Mouse (Mus musculus) kidney, postnatal 4 days (tissue): ENCODE measurements at regions not wholly inside any gene's neighbourhood (a gene's known extent, or its start where the extent isn't known, plus 50 kb on each side); places are given as distances from the start of the nearest gene placed in this dataset.
A peak's percentile ranks its signal among the peaks of the same experiment; 100 is the strongest.
"Not testable (repeated sequence)": the region's sequence is repeated elsewhere in the genome, so short reads cannot be mapped to it uniquely, and the experiment has no call there.

Experiments
- DNase-seq, 2 experiments: peaks; one replicate each; pipeline ENCODE4 v3.0.0; 2021; ENCODE audit warnings: mixed read lengths in 2 of 2

DNA sequence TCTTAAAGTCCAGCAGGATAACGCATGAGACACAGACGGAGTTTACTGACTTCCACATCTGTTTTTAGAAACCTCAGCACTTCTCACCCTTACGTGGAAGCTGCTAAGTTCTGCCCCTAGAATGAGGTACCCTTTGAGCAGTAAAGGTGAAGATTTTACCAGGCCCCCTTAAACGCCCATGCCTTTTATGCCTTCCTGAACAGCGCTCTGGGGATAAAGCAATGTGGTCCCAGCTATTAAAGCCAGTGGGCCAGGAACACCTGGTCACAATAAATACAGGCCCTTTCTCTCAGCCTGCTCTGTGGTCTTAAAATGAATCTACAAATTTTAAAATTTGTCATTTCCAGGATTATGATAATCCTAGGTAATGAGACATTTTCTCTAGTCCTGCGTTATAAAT is 57.9 kb downstream of the Llph start:
- no peak for DNase-seq

DNA sequence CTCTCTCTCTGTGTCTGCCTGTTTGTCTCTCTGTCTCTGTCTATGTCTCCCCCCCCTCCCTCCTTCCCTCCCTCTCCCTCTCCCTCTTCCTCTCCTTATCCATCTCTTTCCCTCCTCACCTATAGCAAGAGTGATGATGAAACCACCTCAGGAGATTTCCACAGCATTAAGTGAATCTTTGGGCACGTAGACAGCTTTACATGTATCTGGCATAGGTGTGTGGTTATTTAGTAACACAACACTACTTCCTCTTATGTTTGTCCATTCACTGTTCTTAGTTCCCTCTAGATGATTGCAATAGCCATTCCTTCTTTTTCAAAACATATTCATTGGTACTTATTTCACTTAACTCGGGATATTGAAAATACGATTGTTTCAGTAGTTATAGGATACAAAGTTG is 65.0 kb downstream of the Llph start:
- DNase-seq: no peak

DNA sequence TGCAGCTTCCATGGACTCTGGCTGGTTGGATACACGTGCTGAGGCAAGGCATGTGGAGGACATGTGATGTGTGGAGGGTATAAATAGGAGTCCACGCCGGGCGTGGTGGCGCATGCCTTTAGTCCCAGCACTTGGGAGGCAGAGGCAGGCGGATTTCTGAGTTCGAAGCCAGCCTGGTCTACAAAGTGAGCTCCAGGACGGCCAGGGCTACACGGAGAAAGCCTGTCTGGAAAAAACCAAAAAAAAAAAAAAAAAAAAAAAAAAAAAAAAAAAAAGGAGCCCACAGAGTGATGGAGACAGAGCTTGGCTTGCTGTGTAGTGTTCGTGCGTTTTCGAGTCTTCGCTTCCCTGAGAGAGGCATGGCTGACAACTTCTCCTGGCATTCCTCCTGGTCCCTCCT is 66.5 kb downstream of the Llph start:
- not testable (repeated sequence) for DNase-seq

DNA sequence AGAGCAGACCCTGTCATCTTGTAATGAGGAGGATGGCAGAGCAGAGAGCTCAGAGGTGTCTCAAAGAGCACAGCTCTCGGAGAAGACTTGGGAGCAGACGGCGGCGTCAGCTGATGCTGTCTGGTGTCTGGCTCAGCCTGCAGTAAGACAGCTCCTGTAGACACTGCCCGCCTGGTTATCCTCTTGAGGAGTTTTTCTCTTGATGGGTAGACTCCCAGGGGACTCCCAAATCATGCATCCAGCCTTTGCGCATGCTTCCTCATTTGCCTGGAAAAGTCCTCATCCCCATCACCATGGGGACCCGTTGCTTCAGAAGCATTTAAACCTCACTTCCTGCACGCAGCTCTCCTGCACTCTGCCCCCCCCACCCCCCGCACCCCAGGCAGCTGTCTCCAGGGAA is 67.6 kb downstream of the Llph start:
- no peak for DNase-seq

DNA sequence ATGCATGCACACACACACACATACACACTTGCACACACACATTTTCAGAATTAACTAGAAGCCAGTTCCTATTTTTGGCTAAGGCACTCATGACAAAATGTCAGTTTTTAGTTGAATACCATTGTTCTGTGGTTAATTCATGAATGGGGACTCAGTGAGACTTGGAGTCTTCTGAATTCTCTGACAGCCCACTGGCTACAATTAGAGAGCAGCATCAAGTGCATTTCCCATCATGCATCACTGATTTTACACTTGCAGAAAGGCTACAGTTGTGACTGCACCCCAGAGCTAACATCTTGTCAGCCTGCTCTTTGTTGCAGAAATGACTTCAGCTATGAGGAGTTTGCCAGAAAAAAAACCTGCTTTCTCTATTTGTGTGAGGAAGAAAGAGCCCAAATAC is 70.4 kb downstream of the Llph start:
- DNase-seq: no peak

DNA sequence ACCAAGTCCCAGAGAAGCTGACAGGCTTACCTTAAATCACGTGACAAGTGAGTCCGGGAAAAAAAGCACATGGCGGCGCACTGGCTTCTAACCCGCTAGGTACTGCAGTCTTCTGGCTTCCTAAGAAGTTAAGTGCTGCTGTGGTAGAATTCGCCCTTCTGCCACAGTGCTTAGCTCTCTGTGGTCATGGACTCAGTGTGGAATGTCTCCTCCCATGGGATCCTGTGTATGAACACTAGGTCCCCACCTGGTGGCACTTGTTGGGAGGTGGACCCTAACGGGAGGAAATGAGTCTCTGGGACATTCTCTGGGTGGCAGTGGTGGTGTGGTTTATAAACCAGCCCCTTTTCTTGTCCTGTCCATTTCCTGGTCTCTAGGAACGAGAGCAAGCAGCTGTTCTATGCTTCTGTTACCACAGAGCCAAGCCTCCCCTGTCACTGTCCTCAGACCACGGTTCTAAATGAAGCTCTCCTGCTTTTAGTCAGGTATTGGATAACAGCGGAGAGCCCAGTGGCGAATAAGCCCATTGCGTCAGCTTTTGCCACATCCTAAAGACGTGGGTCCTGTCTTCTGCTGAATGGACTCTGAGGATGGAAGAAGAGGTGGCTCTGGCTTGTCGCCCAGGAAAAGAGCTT is 71.5 kb downstream of the Llph start:
- DNase-seq: peak; percentile 44 to 61

DNA sequence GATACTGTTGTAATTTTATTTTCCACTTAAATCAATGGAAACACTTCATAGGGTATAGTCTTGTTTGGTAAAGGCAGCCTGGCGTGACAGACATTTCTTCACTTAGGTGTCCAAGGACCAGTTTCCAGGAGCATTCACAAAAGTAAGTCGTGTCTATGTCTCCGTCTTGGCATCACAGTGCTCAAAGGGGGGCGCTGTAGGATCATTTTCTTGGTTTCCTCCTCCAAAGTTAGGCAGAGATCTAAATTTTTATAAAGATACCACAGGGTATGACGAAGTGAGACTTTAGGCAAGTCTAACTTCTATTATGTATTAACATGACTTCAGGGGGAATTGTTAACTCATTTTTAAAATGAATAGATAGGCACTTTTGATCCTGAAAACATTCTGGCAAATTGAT is 79.1 kb downstream of the Llph start:
- DNase-seq: peak; percentile 84 to 85

DNA sequence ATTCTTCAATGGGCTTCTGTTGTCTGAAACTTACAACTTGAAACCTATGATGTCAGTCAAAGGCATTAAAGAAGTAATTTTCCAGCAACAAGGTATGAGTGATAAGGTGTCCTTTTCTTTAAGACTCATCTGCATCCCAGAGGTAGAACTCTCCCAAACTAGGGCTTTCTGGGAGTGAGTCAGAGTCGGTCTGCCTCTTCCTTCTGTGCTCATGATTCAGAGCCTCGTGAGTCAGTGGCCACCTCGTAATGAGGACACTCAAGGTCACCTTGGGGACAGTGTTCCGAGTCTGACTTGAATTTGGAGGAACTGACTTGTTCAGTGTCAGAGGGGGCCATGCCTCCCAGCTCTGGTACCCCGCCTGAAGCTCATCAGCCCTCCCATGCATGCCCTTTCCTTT is 81.8 kb downstream of the Llph start:
- DNase-seq: no peak
